Mouse (Mus musculus) liver, adult 2 months (tissue): ENCODE measurements around the gene Rab11b.

Source experiments
- CTCF ChIP-seq: fragments of 200-500 bp; IDR thresholded peaks from 2 replicates; pipeline ENCODE4 v1.5.1; 2011; ENCODE audit warnings: low read depth, low read length, control low read depth
- POLR2A ChIP-seq: fragments of 200-500 bp; IDR thresholded peaks from 2 replicates; pipeline ENCODE4 v1.6.1; 2011; ENCODE audit warnings: low read length, control low read depth; ENCODE audit not compliant: insufficient read depth; ENCODE audit errors: extremely low read depth

GRCm38 (mm10) chr17:33773426-33773825, 13.1 kb upstream of the Rab11b start:
- TF ChIP-seq CTCF, result no peak
- no peak for TF ChIP-seq POLR2A
